Mouse (Mus musculus) E14TG2a.4 (cell line): ENCODE data around the gene Znhit2.

Source experiments
- CTCF ChIP-seq: conservative IDR thresholded peaks from 2 replicates; pipeline ENCODE4 v1.5.1; 2014; ENCODE audit warnings: low read length
- NANOG ChIP-seq: IDR thresholded peaks from 2 replicates; pipeline ENCODE4 v1.6.1; 2014; ENCODE audit warnings: borderline replicate concordance, low read length, mixed read lengths

DNA sequence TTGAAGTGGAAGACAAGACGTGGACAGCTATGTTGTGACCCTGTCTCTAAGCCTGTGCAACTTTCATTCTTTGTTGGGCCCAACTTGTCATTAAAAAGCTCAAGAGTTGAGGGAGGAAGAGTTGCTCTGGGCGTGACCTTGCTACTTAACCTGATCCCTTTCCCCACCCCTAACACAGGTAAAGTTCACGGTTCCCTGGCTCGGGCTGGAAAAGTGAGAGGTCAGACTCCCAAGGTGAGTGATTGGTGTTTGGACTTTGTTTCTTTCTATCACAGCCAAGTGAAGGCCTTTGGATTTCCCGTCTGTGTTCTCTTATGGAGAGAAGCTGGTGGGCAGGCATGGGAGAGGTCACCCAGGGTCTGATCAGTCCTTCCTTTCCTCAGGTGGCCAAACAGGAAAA is 2.0 kb upstream of the Znhit2 start:
- TF ChIP-seq CTCF: no peak
- TF ChIP-seq NANOG: no peak
